Mouse (Mus musculus) granulocyte monocyte progenitor cell, adult 5-6 weeks (primary cell): Measurements from ENCODE around the gene Cux1. TPM values are rescaled to one million over a fixed set of nuclear protein-coding genes. Genes with fewer than 3 reads are reported as not detected.

Source experiments
- ATAC-seq: replicated peaks from 2 replicates; pipeline ENCODE4 v1.8.0; 2016; ENCODE audit warnings: mild to moderate bottlenecking, moderate TSS enrichment, inconsistent platforms; ENCODE audit not compliant: poor library complexity, severe bottlenecking
- total RNA-seq, 2 experiments: library from RNA; stranded (forward) in 1 of 2; stranded (reverse) in 1 of 2; fragments of 200-712, 200-1000 nt in 1 of 2; fragments of >200 nt in 1 of 2; fragmentation: Nextera tagmentation in 1 of 2; gene quantifications; 2 replicates each; pipeline ENCODE4 v1.2.3; 2014 to 2017

Cux1 gene
- total RNA-seq, 2 experiments from 2014 or later = 94.1 to 109 TPM

DNA sequence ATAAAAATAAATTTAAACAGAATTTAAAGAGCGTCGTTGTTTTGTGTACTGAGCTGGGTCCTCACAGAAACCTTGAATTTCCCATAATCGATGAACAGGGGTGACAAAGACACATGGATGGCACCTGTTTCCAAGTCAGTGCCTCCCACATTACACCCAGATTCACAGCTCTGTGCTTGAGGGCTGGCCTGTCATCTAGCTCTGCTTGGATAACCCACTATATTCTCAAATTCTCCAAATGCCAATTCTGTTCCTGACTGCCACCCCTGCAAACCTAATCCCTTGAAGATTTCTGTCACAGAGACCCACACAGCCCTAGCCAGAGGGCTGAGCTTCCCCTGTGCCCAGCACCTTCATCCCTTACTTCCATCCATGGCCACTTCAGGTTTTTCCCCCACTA is 114.6 kb downstream of the Cux1 start:
- ATAC-seq = no peak

DNA sequence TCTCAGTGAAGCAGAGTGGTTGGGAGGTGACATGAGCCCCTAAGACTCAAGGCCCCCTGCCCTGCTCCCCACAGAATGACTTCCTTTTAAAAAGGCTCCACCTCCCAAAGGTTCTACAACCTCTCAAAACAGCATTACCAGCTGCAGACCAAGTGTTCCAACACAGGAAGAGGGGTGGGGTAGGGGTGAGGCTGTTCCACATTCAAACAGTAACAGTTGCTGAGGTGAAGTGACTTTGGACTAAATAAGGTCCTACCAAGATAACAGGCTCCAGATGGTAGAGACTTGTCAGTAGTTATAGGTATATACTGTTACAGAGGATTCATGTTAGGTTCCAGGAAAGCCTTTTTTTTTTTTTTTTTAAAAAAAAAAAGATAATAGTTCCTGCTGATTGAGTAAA is 117.5 kb downstream of the Cux1 start:
- peak; percentile 27; the same call in 1 of the 2 replicates for ATAC-seq

DNA sequence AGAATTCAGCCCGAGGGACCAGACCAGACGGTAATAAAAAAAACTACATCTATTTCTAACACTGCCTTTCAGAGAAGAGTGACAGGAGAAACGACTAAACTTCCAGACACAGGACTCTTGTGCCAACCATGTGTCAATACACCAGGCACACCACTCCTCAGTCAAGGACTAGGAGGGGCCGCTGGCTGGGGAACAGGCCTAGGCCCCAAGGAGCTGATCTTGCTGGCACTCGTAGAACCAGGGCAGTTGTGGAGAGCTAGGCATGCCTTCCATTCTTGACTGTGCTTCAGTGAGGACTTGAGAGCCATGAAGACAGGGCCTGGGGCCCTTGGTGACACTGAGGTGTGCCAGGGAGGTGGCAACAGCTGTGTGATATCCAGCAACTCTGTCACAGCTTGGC is 121.3 kb downstream of the Cux1 start:
- ATAC-seq = no peak

DNA sequence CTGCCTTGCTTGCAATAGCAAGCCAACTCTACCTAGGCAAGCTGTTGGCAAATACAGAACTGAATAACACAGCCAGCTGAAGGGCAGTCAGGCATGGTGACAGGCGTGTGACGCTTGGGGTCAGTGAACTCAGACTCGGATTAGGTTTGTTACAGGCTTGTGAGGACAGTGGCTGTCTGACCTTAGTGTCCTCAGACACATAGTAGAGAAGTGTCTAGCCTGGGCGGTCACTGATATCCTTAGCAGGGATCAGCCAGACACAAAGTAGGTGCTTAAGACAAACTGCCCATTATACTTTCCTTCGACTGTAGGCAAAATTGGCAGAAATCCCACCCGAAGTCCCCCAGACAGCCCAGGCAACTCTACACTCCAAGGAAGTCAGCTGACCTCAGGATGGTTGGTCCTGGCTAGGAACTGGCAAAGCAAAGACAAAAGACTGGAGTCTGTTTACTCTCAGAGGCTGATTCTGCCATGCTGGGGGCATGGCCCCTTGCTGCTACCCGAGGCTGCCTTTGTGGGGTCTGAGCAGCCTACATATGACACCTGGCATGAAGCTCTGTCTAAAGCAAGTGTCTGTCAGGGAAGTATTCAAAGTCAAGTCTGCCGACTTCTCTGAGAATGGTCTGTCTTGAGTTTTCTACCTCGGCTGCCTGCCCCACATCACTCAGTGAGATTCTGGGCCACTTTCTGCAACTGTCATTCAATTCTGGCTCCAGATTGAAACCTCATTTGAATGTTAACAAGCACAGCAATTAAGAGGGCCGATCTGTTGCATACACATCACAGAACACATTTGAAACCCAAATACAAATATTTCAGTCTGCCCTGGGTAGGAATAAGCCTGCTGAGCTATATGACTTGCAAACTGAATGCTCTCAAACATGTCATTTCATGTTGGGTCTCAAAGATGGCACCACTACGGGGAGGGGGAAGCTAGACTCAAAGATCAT is 124.8 kb downstream of the Cux1 start:
- no peak for ATAC-seq

DNA sequence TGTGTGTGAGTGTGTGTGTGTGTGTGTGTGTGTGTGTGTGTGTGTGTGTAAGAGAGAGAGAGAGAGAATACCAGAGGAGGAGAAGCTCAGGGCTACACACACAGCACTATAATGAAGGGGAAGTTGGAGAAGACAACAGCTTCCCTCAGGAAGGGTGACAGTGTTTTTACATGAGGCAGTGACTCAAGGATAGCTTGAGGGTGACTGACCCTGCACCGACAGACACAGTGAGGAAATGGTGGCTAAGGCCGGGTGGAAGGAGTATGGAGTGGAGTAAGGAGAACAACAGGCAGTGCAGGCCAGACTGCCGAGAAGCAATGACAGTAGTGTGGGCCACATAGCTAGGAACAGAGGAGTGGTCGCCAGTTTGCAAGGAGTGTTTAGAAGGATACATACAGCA is 137.6 kb downstream of the Cux1 start:
- ATAC-seq = peak; percentile 89

DNA sequence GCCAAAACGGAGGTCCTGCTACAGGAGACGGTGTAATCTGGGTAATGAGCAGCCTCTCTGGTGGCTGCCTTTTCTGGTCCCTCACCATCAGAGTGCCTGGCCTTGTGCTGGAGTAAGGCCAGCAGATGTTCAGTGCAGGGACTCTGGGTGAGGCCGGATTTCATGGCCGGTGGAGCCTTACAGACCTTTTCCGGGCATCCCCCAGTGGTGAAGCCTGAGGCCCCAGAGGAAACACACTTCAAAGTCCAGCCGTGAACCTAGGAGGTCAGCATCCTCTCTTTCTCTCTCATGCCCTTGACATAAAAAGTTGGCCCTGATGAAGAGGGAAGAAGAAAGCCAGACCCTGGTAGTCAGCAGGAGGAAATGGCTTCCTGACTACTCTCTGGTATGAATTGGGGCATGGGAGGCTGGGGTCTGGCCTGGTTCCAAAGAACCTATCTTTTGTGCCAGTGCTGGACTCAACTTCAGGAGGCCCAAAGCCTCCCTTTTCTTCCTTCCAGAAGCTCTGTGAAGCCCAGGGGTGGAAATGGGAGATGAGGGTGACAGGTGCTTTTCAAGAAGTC is 138.7 kb downstream of the Cux1 start:
- no peak for ATAC-seq

DNA sequence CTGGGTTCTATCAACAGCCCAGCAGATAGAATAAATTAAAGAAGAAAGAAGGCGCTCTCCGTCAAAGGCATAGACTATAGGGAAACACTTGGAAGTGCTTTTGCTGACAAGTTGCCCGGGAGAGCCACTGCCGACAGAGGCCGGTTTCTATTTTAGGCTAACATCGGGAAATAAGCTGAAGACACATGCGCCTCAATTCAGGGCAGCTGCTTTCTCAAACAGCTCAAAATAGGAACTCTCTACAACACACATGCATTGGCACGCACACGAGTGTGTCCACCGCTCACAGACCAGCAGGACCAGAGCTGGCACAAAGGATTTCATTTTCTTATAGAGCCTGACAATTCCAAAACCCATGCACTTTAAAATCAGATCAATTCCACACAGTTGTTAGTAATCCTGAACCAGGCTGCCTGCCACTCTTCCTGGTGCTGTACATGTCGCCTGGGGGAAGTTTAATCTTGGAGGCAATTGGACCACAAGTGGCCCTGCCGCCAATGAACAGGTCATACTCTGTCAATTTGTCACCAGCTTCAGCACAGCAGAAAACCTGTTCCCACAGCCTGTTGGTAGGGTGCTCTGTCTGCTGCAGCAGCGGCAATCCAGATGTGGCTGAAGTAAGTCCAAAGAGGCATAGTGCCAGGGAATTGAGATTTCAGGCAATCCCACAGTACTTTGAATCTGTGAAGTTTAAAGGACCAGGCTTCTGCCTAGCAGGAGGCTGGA is 139.4 kb downstream of the Cux1 start:
- no peak for ATAC-seq

DNA sequence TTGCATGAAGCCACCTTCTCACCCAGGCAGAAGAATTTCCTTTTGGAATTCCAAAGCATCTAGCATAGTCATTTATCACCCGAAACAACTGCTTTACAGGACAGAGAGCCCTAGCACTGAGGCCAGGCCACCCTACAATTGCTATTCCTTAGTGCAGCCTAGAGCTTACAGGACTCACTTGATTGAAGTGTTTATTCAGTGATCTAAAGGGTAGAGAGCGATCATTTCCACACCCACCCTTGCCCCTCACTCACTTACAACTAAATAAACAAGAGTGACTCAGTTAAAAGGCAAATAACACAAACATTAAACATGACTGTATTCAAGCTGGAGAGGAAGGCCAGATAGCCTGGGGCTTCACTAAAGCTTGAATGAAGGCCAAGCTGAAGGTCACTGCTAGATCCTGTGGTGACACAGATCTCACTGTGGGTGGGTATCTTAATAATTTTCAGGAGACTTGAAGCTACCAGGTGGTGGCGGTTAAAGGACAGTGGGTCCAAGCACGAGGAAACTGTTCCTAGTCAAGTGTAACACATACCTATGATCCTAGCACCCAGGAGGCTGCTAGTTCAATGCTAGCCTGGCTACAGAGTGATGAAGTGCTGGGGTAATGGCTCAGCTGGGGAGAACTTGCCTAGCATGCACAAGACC is 140.0 kb downstream of the Cux1 start:
- no peak for ATAC-seq

DNA sequence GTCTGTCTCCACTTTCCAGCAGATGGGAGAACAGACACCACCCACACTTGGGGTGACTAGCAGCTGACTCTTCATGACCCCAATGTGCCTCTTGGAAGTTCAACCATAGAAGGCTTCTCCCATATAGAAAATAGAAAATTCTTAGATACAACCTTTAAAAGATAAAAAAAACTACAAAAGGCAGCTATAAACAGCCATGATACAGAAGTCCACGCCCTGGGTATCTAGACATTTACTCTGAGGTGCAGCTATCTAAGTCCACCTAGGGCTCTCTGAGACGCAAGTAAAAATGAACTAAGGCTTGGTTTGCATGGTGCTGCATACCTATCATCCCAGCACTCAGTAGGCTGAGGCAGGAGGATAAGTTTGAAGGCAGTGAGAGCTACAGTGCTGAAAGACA is 144.3 kb downstream of the Cux1 start:
- no peak for ATAC-seq

DNA sequence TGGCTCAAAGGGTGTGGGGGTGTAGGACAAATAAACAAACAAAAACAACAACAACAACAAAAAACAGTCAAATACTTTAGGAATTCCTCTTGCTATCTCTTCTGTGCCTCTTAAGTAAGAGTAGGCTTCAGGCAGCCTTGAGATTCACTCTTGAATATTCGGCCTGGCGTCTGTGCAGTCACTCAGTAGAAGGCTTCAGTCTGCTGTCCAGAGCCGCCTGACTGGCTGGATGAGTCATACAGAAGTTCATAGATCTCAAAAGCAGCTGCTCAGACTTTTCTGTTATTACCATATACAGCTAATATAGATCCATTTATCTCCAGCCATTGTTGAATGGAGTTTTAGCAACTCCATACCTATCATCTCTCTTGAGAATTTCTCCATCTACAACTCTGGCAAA is 145.4 kb downstream of the Cux1 start:
- ATAC-seq = no peak

DNA sequence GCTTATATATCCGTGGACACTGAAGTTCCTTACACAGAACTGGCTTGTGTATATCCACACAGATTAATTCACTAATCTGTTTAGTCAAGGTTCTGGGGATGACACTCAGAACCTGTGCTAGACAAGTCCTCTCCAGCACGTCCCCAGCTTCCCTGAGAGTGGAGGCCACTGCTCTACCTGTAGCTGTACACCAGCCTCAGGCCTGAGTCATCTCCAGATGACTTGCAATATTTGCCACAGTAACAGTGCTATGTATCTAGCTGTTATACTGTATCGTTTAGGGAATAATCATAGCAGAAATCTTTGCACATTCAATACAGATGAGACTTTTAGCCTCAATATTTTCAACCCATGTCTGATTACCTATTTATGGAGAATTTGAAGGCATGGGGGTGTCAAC is 146.0 kb downstream of the Cux1 start:
- no peak for ATAC-seq

DNA sequence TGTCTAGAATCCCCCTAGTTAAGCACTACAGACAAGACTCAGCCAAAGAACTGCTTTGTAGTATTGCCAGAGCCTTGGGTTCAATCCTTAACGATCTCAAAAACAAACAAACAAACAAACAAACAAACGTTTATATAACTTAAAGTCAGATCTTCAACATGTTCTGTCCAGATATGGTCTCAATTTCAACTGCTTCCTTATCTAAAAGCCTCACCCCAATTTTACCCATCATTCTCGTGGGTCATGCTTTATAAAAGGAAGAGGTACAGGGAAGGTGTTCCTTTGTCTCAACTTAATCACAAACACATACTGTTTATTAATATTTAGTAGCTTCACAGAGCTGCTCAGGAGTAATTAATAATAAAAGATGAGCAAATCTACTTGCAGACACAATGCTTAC is 146.9 kb downstream of the Cux1 start:
- no peak for ATAC-seq

DNA sequence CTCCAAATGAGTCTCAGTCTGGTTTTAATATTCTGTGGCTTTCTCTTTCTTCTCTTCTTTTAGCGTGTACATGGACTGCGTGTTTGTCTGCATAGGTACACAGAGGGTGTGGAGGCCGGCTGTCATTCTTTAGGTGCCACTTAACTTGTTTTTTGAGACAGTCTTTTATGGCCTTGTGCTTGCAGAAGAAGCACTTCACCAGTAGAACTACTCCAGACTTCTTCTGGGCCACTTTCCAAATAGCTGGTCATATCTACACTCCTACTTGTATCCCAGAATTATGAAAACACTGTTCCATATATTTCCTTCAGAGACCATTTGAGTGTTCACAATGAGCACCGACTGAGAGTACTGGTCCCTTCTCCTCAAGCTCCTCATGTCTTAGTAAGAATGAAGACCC is 149.4 kb downstream of the Cux1 start:
- ATAC-seq = no peak

DNA sequence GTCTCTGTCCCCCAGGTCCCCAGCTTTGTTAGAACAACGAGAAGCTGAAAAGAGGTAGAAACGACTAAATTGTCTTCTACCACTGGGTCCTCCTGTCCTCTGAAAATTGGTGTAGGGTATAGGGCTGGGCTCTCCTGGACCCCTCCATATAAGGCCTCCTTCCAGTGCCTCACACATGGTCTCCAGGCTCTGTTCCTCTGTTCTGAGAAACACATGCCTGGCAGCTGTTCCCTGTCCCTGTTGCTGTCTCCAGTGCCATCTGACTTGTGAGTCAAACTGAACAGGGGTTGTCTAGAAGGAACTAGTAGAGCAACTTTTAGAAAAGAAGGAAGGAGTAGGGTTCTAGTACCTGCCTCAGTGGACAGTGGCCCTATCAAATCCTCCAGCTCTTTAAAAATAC is 152.8 kb downstream of the Cux1 start:
- no peak for ATAC-seq

DNA sequence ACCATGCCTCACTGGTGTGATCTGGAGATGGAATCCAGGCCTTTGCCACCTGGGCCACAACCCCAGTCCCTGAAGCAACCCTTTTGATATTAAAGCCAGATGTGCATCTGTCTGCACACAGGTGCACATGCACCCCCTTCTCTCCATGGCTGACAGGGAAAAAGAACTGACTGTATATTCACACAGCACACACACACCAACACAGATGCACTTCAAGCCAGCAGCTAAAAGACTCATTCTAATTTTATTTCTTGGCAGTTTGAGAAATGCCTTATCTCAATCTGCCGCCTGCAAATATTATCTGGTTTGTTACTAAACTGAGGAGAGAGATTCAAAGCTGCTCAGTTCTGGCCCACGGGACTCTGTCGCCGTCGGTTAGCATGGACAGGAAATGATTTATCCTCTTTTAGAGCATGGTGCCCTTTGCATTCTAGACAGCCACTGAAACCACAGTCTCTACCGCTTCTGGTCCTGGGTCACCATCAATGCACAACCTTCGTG is 156.6 kb downstream of the Cux1 start:
- peak; percentile 38; the same call in 1 of the 2 replicates for ATAC-seq

DNA sequence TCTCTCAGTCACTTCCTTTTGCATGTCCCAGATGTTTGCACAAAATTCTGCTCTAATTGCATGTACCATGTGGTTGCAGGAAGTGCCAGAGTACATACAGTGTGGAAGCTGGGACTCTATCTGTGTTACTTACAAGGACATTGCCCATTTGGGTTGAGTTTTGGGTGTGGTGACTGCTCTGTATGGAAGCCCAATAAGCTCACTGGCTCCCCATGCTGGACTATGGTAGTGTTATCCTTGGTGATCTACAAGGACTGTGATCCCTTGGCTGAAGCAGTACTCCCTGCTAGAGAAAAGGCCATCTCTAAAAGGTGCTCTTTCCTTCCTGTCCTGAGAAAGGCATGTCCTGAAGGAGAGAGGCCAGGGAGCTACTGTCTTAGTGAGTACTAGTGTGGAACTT is 160.9 kb downstream of the Cux1 start:
- no peak for ATAC-seq

DNA sequence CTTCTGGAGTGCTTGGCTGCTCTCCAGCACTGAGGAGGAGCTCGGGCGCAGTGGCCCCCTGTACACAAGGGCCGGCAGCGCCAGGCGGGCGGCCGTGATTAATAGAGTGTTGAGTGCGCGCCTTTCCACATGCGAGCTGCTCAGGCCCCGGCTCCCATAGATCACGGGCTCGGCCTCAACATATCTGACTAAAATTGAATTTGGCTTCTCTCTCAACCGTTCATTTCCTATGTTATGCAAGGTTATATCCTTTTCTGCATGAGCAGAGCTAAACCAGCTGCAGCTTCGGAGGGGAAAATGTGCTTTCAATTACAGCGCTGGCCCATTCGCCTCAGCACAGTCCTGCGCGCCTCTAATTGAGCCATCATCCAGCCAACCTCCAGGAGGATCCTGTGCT is 163.7 kb downstream of the Cux1 start:
- ATAC-seq = peak; percentile 58

DNA sequence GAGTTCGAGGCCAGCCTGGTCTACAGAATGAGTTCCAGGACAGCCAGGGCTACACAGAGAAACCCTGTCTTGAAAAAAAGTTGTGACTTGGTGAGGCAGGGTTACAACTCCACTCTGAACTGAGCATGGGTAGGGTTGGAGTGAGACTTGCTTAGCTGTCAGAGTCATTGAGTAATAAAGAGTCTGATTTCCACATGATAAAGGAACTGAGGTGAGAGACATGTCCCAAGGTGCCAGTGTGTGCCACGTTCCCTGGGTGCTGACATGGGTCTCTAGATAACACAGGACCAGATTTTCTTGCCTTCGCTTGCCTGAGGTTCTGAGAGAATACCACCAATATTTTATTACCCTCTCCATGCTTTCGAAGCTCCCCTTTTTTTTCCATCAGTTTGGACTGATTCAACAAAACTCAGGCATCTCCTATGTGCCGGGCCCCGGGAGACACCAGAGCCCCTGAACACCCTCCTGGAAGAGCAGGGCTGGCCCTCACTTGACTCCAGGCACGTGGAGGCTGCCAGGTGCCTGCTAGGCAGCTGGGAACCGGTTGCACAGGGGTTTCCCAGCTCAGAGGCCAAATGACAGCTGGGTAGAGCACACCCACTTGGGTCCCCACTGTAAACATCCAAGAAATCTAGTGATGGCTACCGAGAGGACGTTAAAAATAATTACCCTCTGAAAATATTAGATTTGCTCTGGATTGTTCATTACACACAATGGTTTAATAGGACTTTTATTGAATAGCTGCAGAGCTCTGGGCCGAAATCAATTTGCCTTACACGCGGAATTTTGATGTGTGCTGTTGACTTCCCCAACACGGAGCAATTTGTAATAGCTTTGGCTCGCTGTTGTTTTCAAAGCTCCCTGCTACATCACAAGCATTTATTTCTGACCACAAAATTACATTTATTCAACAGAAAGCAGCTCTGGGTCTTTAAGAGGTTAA is 164.4 kb downstream of the Cux1 start:
- ATAC-seq = peak; percentile 70

DNA sequence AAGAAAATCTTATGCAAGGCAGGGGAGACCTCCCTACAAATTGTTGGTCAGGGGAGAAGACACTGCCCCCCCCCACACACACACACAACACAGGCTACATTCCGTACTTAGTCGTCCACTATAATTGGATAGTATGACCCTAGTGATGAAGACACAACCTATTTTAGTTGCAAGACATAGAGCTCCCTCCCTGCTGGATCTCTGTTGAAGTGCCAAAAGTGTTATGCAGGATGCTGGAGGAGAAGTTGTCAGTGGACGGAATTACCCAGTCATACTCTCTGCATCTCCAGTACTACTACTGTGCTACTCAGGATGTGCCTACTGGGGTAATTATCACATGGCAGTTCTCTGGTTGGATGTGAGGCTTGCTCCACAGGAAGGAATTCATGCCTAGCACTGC is 168.6 kb downstream of the Cux1 start:
- ATAC-seq = no peak

DNA sequence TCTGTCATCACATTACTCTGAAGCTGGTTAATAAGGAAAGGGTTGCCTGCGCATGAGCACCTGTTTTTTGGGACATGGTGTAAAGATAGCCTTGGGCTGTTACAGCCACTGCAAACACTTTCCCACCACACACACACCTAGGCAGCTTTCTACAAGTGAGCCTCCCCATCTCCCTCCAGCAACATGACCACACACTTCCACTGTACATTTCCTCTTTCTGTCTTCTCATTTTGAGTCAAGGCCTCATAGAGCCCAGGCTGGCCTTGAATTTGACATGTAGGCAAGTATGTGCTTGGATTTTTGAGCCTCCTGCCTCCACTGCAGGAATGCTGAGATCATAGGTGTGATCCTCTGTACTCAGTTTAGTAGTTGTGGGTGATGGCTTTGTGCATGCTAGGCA is 170.6 kb downstream of the Cux1 start:
- ATAC-seq = peak; percentile 60
